Mouse (Mus musculus) left cerebral cortex, postnatal 10 days (tissue): ENCODE data around the gene Rhebl1. TPM values are rescaled to one million over a fixed set of nuclear protein-coding genes. Genes with fewer than 3 reads are reported as not detected.

ENCODE experiments used
- DNase-seq, 2 experiments: peaks; one replicate each; pipeline ENCODE4 v3.0.0; 2021 to 2022; ENCODE audit warnings: low spot score in 2 of 2, mixed read lengths in 1 of 2; ENCODE audit errors: extremely low spot score in 1 of 2
- intact Hi-C: fragments of 180-260 bp; cut with DNase I; formaldehyde crosslinking; loops from one replicate; pipeline ENCODE4 v1.15.1; 2025
- total RNA-seq, 2 experiments: library from RNA; stranded (reverse); gene quantifications; 2 replicates each; pipeline ENCODE4 v1.2.3; 2021

The Rhebl1 gene
- total RNA-seq, 2 experiments from 2014 or later = 11.2 to 14.1 TPM

DNA sequence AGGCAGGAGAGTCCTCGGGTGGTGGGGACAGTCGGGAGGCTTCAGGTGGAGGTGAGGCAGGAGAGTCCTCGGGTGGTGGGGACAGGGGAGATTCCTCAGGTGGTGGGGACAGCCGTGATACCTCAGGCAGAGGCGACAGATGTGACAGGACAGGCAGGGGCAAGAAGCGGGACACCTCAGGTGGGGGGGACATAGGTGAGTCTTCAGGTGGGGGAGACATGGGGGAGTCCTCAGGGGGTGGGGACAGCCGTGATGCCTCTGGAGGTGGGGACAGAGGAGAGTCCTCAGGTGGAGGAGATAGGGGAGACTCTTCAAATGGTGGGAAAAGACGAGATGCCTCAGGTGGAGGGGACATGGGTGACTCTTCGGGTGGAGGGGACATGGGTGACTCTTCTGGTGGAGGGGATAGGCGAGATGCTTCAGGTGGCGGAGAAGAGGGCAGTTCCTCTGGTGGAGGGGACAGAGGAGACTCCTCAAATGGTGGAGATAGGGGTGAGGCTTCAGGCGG is 30.8 kb downstream of the Rhebl1 start:
- intact Hi-C loops = no loop called here
- DNase-seq = no peak

DNA sequence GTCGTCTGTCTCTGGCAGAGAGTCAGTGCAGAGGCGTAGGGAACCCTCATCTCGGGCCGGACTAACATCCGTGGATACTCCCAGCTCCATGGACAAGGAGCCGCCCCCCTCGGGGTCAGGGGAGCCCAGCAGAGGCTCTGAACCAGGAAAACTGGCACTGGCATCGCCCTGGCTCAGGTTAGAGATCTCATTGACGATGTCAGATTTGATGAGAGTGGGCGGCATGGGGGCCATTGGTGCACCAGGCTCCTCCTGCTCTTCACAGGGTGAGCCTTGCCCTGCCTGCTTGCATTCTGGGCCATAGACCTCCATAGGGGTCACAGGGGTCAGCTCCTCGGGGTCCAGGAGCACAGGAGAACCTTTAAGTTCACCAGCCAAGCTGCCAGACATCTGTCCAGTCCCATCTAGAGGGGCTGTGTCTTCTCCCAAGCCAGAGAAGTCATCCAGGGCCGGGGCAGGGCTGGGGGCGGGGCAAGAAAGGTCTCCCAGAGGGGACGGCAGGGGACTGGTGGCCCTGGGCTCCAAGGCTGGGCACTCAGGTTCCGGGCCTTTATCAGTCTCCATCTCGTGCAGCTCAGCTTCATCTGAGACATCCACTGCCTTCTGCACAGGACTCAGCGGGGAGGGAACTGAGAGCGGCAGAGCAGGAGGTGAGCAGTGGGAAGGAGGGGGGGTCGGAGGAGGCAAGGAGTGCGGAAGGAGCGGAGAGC is 32.5 kb downstream of the Rhebl1 start:
- DNase-seq = peak in 1 of 2 experiments; percentile 37
- intact Hi-C loops = no loop called here

DNA sequence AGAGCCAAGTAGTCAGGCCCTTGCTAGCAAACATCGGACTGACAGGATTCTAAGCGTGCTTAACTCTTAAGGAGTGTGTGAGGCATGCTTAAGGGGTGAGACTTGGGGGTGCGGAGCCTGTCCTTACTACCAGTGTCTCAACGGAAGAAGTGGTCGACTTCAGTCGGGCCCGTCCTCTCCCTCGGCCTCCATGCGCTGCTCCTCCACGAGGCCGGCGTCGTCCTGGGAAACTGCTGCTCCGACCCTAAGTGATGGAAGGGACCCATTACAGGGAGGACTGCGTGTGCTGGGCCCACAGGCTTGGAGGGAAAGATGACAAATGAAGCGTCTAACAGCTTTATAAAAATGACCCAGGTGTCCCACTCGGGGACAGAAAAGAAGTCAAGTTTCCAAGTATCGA is 33.4 kb downstream of the Rhebl1 start:
- DNase-seq = no peak
- intact Hi-C loops = no loop called here

DNA sequence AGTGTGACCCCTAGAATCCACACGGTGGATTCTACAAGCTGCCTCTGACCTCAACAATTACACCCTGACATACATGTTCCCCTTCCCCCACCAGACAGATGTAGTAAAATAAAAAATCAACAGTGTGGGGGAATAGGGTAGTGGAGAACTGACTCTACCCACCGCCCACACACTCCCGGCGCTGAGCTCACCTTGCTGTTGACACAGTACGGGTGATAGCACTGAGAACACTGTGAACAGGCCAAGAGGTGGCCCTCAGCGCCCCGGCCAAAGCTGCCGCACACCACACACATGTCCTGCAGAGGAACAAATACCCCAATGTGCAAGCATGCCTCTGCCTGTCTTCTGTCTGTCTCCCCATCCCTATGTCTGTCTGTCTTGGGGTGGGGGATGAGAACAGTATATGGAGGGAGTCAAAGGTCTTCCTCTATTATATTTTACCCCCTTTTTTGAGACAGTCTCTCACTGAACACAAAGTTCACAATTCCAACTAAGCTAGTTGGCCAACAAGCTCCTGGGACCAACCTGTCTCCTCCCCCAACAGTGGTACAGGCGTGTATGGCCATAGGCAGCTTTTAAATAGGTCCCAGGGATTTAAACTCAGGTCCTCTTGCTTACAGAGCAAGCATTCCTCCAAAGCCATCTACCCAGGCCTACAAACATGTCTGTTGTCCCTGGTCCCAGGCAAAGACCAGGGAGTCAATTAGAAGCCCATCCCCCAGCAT is 34.9 kb downstream of the Rhebl1 start:
- intact Hi-C loops = no loop called here
- peak in 1 of 2 experiments; percentile 32 for DNase-seq

DNA sequence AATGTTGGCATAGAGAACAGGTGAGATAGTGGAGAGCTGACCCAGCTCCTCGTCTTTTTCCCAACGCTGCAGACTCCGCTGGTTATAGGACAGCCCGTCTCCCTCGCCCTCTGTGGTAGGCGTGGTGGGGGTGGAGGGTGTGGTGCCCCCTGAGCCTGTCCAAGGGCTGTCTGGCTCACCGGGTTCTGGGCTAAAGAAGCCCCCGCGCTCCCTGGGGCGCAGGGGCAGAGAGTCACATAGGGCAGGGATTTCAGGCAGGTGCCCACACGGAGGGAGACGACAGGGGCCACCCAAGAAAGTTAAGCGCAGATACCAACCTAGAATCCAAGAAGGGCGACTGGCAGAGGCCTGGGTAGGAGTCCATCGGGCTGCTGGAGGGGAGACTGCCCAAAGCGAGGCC is 40.1 kb downstream of the Rhebl1 start:
- DNase-seq = no peak
- intact Hi-C loops = no loop called here

DNA sequence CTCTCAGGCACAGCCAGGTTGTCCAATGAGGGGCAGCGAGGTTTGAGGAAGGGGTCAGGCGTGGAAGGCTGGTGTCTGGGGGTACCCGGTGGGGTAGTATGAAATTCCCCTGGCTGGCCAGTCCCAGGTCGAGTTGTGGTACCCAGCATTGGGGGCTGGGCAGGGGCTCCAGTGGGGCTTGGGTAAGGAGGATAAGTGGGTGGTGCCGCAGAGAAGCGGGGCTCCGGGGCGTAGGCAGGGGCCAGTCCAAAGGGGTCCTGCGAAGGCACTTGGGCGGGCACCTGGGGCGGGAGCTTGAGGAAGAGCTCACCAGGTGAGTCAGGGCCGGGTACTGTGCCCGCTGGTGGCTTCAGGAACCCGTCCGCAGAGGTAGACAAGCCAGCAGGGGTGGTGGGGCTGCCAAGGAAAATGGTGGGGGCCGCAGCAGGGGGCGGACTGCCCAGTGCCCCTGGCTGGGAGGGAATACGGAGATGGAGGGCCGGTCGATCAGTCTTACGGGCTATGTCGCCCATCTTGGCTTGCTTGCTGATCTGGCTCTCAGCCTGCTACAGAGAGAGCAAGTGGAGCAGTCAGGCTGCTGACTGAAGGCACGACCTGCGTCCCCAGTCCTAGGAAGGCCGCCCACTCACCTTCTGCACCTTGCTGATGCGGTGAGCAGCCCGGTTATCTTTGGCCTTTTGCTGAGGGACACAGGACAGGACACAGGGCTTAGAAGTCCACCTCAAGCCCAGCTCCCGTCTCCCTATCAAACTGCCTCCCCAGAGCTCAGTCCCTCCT is 41.0 kb downstream of the Rhebl1 start:
- intact Hi-C loops = no loop called here
- peak in 1 of 2 experiments; percentile 37 for DNase-seq

DNA sequence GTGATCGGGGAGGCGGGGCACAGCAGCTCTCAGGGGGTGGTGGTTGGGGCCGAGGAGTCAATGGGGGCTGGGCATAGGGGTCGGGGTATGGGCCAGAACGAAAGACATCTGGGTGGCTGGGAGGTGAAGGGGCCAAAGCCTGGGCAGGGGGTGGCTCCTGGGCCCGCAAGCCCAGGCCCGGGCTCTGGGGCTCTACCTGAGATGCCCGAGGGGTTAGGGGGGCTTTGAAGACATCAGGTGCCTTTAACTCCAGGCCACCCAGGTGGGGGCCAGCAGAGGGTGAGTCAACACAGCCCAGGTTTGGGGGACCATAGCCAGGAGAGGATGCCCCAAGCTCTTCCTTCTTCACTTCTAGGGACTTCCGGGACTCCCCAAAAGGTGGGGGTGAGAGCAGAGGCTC is 41.6 kb downstream of the Rhebl1 start:
- intact Hi-C loops = no loop called here

DNA sequence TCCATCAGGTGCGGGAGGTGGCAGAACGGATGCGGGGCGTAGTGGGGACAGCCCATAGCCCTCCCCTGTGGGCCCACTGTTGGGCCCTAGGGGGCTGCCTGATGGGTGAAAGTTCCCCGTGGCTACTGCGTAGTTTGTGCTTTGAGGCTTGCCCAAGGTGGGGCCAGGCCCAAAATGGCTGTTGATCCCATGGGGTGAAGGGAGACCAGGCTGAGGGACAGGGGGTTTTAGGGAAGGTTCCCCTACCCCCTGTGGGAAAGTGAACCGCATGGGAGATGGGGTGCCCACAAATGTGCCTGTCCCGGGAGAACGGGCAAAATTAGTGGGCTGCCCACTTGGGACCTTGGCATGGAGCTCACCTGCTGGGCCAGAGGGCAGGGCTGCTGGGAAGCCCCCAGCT is 42.3 kb downstream of the Rhebl1 start:
- intact Hi-C loops = no loop called here
- DNase-seq = peak in 1 of 2 experiments; percentile 22

More for the DNA sequence above, 41.6 kb downstream of the Rhebl1 start:
- DNase-seq = peak in 1 of 2 experiments; percentile 28

DNA sequence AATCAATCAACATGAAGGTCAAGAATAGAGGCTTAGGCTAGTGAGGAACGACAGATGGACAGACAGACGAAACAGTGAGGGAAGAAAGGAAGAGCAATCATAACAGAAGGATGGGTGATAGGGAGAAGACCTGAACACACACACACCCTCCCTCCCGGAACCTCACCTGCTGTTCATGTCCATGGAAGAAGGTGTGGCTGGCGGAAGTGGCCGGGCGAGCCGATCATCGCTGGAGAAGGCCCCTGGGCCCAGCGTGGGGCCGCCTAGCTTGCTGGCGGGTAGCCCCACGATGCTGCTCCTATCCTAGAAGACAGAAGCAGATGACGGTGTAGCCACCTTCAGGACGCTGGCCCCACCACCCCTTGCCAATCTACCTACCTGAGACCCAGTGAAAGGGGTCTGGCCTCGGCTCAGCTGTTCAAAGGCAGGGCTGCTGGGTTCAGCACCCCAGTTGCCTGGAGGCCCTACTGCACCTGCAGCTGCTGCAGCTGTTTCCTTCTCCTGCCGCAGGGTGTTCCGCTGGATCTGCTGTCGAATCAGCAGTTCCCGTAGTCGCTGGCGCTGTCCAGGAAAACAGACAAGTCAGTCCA is 43.0 kb downstream of the Rhebl1 start:
- DNase-seq = peak in 1 of 2 experiments; percentile 24
- intact Hi-C loops = no loop called here

DNA sequence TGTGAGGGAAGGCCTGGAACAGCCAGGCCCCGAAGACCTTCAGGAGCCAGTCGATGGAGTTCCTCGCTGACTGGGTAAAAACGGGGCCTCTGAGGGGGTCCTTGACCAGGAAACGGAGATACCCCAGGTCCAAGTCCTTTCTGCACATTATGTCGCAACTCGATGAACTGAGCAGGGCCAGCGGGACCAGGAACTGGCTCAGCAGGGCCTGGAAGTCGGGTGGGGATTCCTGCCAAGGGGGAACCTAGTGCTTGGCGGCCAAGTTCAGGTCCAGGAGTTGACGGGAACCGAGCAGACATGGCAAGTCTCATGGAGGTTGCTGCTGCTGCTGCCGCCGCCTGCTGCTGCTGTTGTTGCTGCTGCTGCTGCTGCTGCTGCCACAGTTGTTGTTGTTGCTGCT is 43.7 kb downstream of the Rhebl1 start:
- intact Hi-C loops = no loop called here
- no peak for DNase-seq

DNA sequence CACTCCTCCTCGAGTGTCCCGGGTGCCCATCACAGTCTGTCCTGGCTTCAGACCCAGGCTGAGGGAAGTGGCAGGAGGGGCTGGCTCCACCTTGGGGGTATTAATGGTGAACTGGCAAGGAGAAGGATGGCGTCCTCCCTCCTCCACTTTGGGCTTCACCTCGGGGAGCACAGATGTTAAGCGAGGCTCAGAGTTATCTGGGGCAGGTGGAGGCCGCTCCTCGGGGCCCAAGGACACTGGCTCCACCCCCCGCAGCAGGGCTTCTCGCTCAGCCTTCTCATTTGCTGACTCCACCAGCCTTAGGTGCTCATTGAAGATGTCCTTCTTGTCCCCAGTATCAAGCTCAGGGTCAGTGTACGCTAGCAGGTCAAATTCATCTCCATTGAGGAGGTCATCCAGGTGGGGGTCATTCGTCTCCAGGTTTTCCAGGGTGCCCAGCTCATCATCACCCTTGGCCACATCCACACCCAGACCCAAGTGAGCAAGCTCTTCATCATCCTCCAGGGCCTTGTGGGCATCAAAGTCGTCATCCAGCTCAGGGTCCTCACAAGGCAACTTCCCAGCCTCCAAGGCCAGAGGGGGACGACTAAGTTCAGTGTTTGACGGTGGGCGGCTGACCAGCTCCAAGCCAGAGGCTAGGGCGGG is 44.3 kb downstream of the Rhebl1 start:
- peak in 1 of 2 experiments; percentile 31 for DNase-seq
- intact Hi-C loops = no loop called here

DNA sequence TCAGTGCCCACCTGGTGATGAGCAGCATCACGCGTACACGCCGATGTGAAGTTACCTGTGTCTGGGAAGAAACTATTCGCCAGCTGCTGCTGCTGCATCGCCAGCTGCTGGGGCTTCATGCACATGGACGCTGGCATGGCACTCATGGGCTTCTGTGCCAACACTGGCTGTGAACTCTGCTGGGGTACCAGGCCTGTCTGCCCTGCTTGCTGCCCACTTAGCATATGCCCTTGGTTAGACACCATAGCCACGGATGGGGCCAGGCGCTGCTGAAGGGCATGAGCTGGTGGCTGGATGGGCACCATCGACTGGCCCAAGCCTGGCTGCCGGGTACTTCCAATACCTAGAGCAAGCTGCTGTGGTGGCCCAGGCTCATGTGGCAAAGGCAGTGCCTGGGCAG is 45.2 kb downstream of the Rhebl1 start:
- peak in 1 of 2 experiments; percentile 25 for DNase-seq
- intact Hi-C loops = no loop called here

DNA sequence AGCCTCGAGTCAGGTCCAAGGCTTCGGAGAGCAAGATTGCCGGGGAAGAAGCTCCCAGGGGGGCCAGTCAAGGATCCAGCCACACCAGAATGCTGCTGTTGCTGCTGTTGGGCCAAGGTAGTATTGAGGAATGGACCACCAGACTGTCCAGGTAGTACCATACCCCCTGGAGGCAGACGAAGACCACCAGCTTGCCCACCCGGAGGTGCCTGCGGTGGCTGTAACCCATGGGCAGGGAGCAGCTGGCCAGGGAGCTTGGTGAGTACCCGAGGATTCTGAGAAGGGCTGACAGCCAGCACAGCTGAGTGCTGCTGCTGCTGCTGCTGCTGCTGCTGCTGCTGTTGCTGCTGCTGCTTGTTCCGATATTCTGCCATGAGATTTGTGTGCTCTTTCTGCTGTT is 48.2 kb downstream of the Rhebl1 start:
- no peak for DNase-seq
- intact Hi-C loops = no loop called here

DNA sequence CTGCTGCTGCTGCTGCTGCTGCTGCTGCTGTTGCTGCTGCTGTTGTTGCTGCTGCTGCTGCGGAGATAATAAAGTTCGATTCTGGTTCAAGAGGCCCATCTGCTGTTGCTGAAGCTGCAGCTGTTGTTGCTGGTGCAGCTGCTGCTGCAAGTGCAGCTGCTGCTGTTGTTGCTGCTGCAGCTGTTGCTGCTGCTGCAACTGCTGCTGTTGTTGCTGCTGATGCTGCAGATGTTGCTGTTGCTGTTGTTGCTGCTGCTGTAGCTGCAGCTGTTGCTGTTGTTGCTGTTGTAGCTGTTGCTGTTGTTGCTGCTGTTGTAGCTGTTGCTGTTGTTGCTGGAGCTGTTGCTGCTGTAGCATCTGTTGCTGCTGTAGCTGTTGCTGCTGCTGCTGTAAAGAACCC is 49.2 kb downstream of the Rhebl1 start:
- DNase-seq = no peak
- intact Hi-C loops = no loop called here

DNA sequence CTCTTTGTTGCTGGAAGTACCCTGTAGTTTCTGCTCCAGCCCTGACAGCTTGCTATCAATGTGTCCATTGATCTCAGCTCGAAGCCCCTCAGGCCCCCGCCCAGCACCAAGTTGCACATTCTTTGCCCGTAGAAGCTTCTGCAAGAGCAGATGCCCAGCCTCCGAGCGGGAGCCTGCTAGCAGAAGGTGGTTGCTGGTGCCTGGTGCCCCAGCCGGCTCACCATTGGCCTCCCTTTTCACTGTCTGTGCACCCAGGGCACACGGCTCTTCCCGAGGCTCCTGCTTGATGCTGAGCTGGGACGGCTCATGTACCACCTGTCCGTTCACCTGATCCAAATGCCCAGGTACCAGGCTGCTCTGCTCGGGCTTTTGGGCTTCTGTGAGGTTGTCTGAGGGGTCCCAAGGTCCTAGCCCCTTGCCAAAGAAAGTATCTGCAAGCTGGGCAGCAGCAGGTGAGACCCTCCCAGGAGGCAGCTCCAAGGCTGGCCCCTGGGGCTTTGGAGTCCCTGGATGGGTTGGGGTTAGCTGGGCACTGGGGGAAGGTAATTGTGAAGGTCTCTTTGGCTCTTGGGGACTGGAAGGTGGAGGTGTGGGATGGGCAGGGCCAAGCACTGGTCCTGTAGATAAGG is 50.6 kb downstream of the Rhebl1 start:
- intact Hi-C loops = no loop called here
- no peak for DNase-seq

DNA sequence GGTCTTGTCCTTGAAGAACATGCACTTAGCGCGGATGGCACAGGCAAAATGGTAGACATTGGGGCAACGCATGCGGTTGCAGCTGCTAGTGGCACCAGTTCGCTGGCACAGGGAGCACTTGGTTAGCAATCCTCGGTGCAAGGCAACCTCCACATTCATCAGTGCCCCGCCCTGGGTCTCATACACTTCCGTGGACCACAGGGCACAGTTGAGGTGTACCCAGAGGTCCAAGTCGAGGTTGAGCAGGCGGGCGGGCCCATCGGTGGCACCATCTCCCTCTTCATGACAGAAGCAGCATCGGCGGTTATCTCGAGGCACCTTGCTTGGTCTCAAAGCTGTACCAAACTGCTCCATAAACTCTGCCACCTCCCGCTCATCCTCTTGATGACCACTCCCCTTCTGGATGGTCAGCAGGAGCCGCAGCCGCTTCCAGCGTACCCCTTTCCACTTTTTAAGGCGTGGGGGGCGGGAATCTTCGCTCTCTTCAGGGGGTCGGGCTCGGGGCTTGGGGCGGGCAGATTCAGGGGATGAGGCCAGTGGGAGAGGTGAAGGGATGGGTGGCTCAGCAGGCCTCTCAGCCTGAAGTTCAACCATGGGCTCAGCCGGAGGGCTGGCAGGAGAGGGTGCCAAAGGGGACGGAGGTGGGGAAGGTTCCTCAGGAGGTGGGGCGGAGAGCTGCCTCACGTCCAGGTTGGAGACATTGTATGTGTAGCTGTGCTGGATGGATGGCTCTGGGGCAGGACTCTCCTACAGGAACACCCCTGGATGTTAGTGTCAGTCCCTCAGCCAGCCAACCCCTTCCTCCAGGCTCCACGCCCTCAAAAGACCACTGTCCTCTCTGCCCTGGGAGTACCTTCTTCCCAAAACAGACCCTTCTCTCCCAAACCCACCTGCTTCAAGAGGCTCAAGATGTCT is 54.4 kb downstream of the Rhebl1 start:
- intact Hi-C loops = loop anchor here (2.0 kb wide), 1 partner anchor 25 kb away; no protein-coding TSS in a partner anchor
- DNase-seq = no peak

DNA sequence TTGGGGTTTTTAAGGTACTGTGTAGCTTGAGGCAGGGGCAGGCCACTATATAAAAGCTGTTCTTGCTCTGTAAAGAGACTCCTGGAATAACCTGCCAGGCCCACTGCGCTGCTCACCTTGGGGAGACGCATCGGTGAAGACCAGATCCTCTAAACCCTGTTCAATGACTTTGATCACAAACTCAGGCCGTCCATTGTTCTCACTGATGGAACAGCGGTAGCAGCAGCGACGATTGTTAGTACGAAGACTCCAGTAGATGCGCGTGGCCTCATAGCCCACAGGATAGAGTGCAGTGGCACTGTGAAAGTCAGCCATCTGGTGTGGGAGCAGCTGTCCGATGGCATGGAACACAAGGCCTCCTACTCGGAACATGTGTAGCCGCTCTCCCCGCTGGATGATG is 55.2 kb downstream of the Rhebl1 start:
- intact Hi-C loops = no loop called here
- DNase-seq = no peak
